Mouse (Mus musculus) left cerebral cortex, postnatal 4 days (tissue): ENCODE results near the gene Thrap3. TPM values are rescaled to one million over a fixed set of nuclear protein-coding genes. Genes with fewer than 3 reads are reported as not detected.
A peak's percentile ranks its signal among the peaks of the same experiment; 100 is the strongest.

ENCODE experiments used
- DNase-seq: peaks from one replicate; pipeline ENCODE4 v3.0.0-alpha.2; 2022
- intact Hi-C: fragments of 180-260 bp; cut with DNase I; formaldehyde crosslinking; loops from one replicate; pipeline ENCODE4 v1.15.1; 2025
- total RNA-seq, 2 experiments: library from RNA; stranded (reverse); gene quantifications; 2 replicates each; pipeline ENCODE4 v1.2.3; 2021

Gene Thrap3
- total RNA-seq, 2 experiments from 2014 or later, result 165 TPM

GRCm38 (mm10) chr4:126148161-126148961 is 54.2 kb downstream of the Thrap3 start:
- no peak for DNase-seq
- intact Hi-C loops, result no loop called here

GRCm38 (mm10) chr4:126147533-126148160 is 54.9 kb downstream of the Thrap3 start, which contains the start of gene Eva1b:
Gene Eva1b (plus strand): TSS chr4:126147744.
- intact Hi-C loops, result no loop called here
- peak; percentile 66 for DNase-seq

- intact Hi-C loops, result no loop called here
- no peak for DNase-seq
Observed at GRCm38 (mm10) chr4:126146974-126147532, 55.5 kb downstream of the Thrap3 start.

- no peak for DNase-seq
- intact Hi-C loops, result no loop called here
Observed at GRCm38 (mm10) chr4:126145396-126145795, 57.2 kb downstream of the Thrap3 start.

GRCm38 (mm10) chr4:126141021-126141420 is 61.5 kb downstream of the Thrap3 start:
- intact Hi-C loops, result no loop called here
- no peak for DNase-seq

GRCm38 (mm10) chr4:126137773-126138172 is 64.8 kb downstream of the Thrap3 start:
- intact Hi-C loops, result no loop called here
- no peak for DNase-seq

GRCm38 (mm10) chr4:126134639-126135038 is 67.9 kb downstream of the Thrap3 start:
- intact Hi-C loops, result no loop called here
- no peak for DNase-seq

- no peak for DNase-seq
- intact Hi-C loops, result no loop called here
Observed at GRCm38 (mm10) chr4:126134236-126134635, 68.3 kb downstream of the Thrap3 start.

- intact Hi-C loops, result no loop called here
- no peak for DNase-seq
Observed at GRCm38 (mm10) chr4:126132636-126133264, 69.8 kb downstream of the Thrap3 start.

- DNase-seq, result peak; percentile 87
Observed at GRCm38 (mm10) chr4:126131290-126132121, 71.1 kb downstream of the Thrap3 start.

GRCm38 (mm10) chr4:126130502-126130901 is 72.1 kb downstream of the Thrap3 start:
- intact Hi-C loops, result no loop called here
- DNase-seq, result no peak

More at GRCm38 (mm10) chr4:126131290-126132121, 71.1 kb downstream of the Thrap3 start:
- intact Hi-C loops, result no loop called here

- DNase-seq, result no peak
- intact Hi-C loops, result no loop called here
Observed at GRCm38 (mm10) chr4:126123309-126124040, 79.1 kb downstream of the Thrap3 start.

GRCm38 (mm10) chr4:126120506-126120905 is 82.1 kb downstream of the Thrap3 start:
- no peak for DNase-seq
- intact Hi-C loops, result no loop called here

- intact Hi-C loops, result no loop called here
- no peak for DNase-seq
Observed at GRCm38 (mm10) chr4:126120052-126120451, 82.5 kb downstream of the Thrap3 start.

- intact Hi-C loops, result no loop called here
Observed at GRCm38 (mm10) chr4:126119051-126119450, 83.5 kb downstream of the Thrap3 start.

GRCm38 (mm10) chr4:126118651-126119050 is 83.9 kb downstream of the Thrap3 start:
- intact Hi-C loops, result no loop called here
- DNase-seq, result peak; percentile 66

More at GRCm38 (mm10) chr4:126119051-126119450, 83.5 kb downstream of the Thrap3 start:
- no peak for DNase-seq

GRCm38 (mm10) chr4:126117116-126117515 is 85.4 kb downstream of the Thrap3 start:
- intact Hi-C loops, result no loop called here
- DNase-seq, result peak; percentile 63

- DNase-seq, result no peak
- intact Hi-C loops, result no loop called here
Observed at GRCm38 (mm10) chr4:126115871-126116521, 86.6 kb downstream of the Thrap3 start.

GRCm38 (mm10) chr4:126115411-126115810 is 87.1 kb downstream of the Thrap3 start:
- intact Hi-C loops, result no loop called here
- no peak for DNase-seq
